Mouse (Mus musculus) CD4-positive, CD25-positive, alpha-beta regulatory T cell, adult 2 months (primary cell): ENCODE measurements around the gene Pa2g4.
"Not testable (repeated sequence)": the region's sequence is repeated elsewhere in the genome, so short reads cannot be mapped to it uniquely, and the experiment has no call there.

Experiments used
- DNase-seq: peaks from one replicate; pipeline ENCODE4 v3.0.0-alpha.2; 2012; ENCODE audit warnings: low read depth, low spot score

Pa2g4 gene

GRCm38 (mm10) chr10:128579298-128579697, 13.5 kb upstream of the Pa2g4 start:
- DNase-seq, result no peak

GRCm38 (mm10) chr10:128578330-128578729, 12.5 kb upstream of the Pa2g4 start:
- DNase-seq, result peak; percentile 44

- DNase-seq, result peak; percentile 34
These were observed 9.3 kb upstream of the Pa2g4 start for GRCm38 (mm10) chr10:128575063-128575462.

DNA sequence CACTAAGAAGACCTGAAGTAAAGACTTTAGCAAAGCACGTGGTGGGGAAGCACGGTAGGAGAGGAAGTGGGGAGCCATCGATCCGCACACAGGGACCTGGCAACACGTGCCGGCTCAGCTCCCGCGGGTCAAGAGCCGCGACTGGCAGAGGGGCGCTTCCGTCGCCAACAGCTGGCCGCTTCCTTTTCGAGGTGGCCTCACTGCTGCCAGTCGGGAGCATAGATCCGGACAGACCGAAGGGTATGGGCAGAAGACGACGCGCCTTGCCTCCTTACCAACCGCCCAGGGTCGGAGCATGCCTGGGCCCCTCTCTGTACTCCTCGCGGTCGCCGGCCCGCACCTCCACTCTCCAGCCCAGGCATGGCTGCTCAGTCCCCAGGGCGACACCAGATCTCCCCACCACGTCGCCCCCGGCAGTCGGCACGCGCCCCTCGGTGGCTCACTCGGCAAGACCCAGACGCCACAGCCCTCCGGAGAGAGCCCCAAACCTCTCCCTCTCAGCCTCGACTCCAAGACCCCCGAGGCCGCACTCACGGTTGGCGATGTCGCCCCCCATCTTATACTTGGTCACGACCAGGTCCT, 490 bp downstream of the Pa2g4 start:
- peak; percentile 48 for DNase-seq

GRCm38 (mm10) chr10:128563544-128563943, 2.2 kb downstream of the Pa2g4 start:
- DNase-seq, result no peak

DNA sequence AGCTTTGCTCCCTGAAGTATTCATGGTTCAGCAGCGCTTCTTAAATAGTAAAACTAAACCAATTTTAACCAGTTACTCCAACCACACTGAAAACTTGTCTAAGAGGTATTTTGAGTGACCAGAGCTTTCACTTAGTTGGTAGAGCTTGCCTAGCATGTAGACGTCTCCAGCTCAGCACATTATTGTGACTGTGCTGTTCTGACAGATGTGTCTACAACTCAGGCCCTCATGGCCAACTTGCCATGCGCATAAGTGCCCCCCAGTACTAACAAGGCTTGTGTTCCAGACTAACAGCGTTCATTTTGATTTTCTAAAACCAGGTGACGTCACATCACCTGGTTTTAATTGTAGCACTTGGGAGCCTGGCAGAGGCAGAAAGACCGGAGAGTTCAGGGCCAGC, 8.8 kb downstream of the Pa2g4 start:
- no peak for DNase-seq

GRCm38 (mm10) chr10:128556286-128556685, 9.5 kb downstream of the Pa2g4 start:
- DNase-seq, result peak; percentile 46

DNA sequence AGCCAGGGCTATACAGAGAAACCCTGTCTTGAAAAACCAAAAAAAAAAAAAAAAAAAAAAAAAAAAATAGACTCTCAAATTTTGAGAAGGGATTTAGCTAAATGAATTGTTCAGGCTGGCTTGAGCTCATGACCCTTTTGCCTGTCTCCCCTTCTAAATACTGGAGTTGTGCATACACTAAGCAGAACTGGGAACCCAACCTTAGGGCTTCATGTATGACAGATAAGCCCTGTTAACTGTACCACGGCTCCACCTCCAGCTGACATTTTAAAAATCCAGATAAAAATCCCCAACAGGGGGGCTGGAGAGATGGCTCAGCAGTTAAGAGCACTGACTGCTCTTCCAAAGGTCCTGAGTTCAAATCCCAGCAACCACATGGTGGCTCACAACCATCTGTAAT, 10.2 kb downstream of the Pa2g4 start:
- DNase-seq, result not testable (repeated sequence)

- DNase-seq, result not testable (repeated sequence)
These were observed 15.5 kb downstream of the Pa2g4 start for GRCm38 (mm10) chr10:128550144-128550823.

DNA sequence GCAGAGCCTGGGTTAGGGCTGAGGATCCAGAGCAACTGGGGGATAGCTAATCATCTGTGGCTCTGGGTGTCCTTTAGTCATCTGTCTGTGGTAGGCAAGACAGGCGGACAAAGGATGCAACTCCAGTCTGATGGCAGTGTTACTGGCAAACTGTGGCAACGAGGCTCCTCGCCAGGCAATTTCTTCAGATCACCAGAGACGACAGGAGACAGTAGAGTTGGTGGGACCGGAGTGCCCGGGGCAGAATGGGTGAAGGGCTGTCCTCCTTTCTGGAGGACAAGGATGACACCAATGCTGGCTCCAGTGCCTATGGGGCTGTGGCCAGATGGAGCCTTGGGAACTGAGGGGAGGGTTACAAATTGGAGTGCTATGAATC, 16.1 kb downstream of the Pa2g4 start:
- DNase-seq, result peak; percentile 35

GRCm38 (mm10) chr10:128548947-128549681, 16.7 kb downstream of the Pa2g4 start, which contains the start of gene Rpl41:
Rpl41 (minus strand) TSS chr10:128549305.
- peak; percentile 98 for DNase-seq

- not testable (repeated sequence) for DNase-seq
These were observed 17.6 kb downstream of the Pa2g4 start for GRCm38 (mm10) chr10:128548051-128548791.

- DNase-seq, result peak; percentile 98
These were observed 18.3 kb downstream of the Pa2g4 start, which contains the start of gene Zc3h10 for GRCm38 (mm10) chr10:128547361-128548032. Zc3h10 (minus strand) TSS chr10:128547774.

DNA sequence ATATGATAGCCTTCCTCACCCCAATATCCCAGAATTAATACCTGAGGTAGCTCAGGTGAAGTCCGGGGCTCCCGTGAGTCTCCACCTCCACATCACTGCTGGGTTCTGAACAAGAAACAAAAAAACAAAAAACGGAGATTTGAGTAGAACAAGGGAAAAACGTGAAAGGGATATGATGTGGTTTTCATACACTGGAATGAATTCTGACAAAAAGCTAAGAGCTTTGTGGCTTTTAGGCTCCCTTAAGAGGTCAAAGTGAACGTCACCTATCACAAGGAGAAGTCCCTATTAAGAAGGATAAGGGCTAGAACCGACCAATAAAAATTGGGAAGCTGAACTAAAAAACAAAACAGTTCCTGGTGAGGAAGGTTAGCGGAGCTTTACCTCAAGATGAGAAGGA, 19.0 kb downstream of the Pa2g4 start:
- no peak for DNase-seq

GRCm38 (mm10) chr10:128546361-128546760, 19.4 kb downstream of the Pa2g4 start:
- peak; percentile 71 for DNase-seq

GRCm38 (mm10) chr10:128545570-128545898, 20.3 kb downstream of the Pa2g4 start:
- no peak for DNase-seq

GRCm38 (mm10) chr10:128544674-128545569, 20.9 kb downstream of the Pa2g4 start:
- no peak for DNase-seq

DNA sequence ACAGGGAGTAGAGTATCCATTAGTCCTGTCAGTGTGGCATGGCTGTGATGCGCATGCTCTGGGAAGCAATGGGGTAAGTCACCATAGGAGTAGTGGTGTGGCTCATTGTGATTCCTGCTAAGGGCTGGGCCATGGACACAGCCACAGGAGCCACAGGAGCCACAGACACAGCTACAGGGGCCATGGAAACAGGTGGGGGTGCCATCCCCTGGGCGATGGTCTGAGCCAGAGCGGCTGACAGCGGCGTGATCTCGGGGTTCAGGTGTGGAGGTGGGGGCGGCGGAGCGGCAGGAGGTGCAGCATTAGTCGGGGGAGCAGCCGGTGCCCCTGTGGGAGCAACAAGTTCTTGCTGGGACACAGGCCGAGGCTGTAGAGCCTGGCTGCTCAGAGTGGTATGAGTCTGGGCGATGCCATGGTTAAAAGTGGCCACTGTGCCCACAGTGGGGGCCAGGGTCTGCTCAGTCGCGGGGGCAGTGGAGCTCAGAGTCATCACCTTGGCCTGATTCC, 21.6 kb downstream of the Pa2g4 start:
- no peak for DNase-seq

DNA sequence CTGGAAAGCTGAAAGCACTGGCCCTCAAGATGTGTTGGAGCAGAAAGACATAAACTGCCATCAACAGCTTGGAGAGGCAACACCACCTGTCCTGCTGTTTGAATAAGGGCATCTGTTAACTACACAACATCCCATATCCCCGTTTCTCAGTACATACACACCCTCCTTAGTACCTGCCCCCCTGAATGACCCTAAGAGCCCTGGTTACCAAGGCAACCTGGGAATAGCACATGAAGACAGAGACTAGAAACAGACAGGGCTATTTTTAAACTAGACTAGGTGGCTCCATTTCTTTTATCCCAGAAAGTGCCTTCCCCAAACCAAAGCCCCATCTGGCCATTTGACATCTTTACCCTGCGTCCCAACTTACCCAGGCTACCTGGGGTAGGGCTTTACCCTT, 22.7 kb downstream of the Pa2g4 start:
- DNase-seq, result no peak

GRCm38 (mm10) chr10:128538340-128538870, 27.4 kb downstream of the Pa2g4 start:
- DNase-seq, result no peak
